Mouse (Mus musculus): ENCODE results near the gene Dpep2nb.

DNA sequence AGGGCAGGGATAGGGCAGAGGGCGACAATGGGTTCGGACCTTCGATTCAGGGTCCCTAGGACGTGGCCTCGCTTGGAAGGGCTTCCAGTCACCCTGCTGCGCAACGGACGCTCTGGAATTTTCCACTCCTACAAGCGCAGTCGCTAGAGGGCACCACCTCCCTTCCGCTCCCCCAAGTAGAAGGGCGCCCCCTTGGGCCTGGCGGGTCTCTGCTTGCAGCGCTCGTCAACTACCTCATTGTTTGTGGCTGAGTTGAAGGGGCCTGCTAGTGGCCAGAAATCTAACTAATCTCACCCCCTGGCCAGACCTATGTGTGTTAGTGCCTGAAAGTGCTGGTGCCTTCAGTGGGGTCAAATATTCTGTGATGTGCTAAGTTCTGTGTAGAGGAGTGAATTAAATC is 26.4 kb downstream of the Dpep2nb start, which contains the start of gene Dpep3:
- TF ChIP-seq CTCF (IDR thresholded peaks at IDR 0.05; ENCODE audit: control insufficient read depth, insufficient read depth, low read length), result no peak
- no peak for TF ChIP-seq POLR2A (IDR thresholded peaks at IDR 0.05; ENCODE audit: borderline replicate concordance, control insufficient read depth, low read depth, low read length)
